30 mouse cellular contexts compared by ENCODE assay signal in genomic region chr6:124881821-124882220, GRCm38 (mm10). TPM values are rescaled to one million over a fixed set of nuclear protein-coding genes. Genes with fewer than 3 reads are reported as not detected.
DNase-seq lines count a peak whose midpoint lies in the region; ATAC-seq and TF ChIP-seq lines count a peak whose summit lies in the region.
"Had no signal": no experiment of that assay in that cellular context is flagged by ENCODE, and none has a peak within 500 bp of the region (broad histone marks: within the 10 kb centered on the region; RNA-seq: fewer than 3 reads in every experiment).

No protein-coding gene starts in this region.

- WGBS in kidney, adult 2 months: 77% methylated on average over 9 of the region's 9 CpGs
- 92% methylated on average over 9 of the region's 9 CpGs for WGBS in kidney, embryonic 14.5 days
- 48% methylated on average over 9 of the region's 9 CpGs for WGBS in liver, adult 2 months
- 76% methylated on average over 9 of the region's 9 CpGs for WGBS in liver, embryonic 12.5 days (ENCODE audit: insufficient replicate concordance)
- 97% methylated on average over 9 of the region's 9 CpGs for WGBS in thymus, adult 2 months

- no peak overlapping the region for H3K9ac ChIP-seq in kidney, embryonic 14.5 days (ENCODE audit: low read depth, low read length)
- peak overlapping the region; percentile 40 for H3K9ac ChIP-seq in liver, adult 2 months (ENCODE audit: low read depth, low read length)
- H3K9ac ChIP-seq in liver, embryonic 12.5 days: no peak overlapping the region
- H3K9ac ChIP-seq: embryonic facial prominence, embryonic 13.5 days; embryonic facial prominence, embryonic 15.5 days; forebrain, embryonic 12.5 days had no signal

- no peaks in the 10 kb centered on the region for H3K9me3 ChIP-seq in kidney, embryonic 14.5 days (ENCODE audit: control insufficient read depth, low read length)
- no peaks in the 10 kb centered on the region for H3K9me3 ChIP-seq in liver, embryonic 12.5 days (replicated peaks)
- H3K9me3 ChIP-seq: embryonic facial prominence, embryonic 13.5 days; embryonic facial prominence, embryonic 15.5 days; forebrain, embryonic 10.5 days; forebrain, embryonic 12.5 days; G1E had no signal

- ATAC-seq in kidney, embryonic 14.5 days (ENCODE audit: low FRiP score, low TSS enrichment): no peak
- ATAC-seq in liver, embryonic 12.5 days: no peak
- ATAC-seq: activated CD4-positive, CD25-positive, alpha-beta regulatory T cell, adult 4 months; CD4-positive, CD25-positive, alpha-beta regulatory T cell, adult 4 months; forebrain, embryonic 14.5 days; forebrain, embryonic 16.5 days; Patski had no signal

- H3K27ac ChIP-seq in kidney, adult 2 months (ENCODE audit: insufficient read depth, low read depth, low read length): no peak overlapping the region
- no peak overlapping the region for H3K27ac ChIP-seq in kidney, embryonic 14.5 days (ENCODE audit: low read depth, low read length)
- H3K27ac ChIP-seq in liver, adult 2 months (replicated peaks; ENCODE audit: insufficient read depth, low read depth, low read length): peak overlapping the region; percentile 83
- H3K27ac ChIP-seq in liver, embryonic 12.5 days: no peak overlapping the region
- peak overlapping the region; percentile 30; the same call in 1 of the 2 replicates for H3K27ac ChIP-seq in thymus, adult 2 months (ENCODE audit: control insufficient read depth, insufficient read depth, low read length)
- H3K27ac ChIP-seq: embryonic facial prominence, embryonic 13.5 days; embryonic facial prominence, embryonic 15.5 days; forebrain, embryonic 10.5 days; forebrain, embryonic 12.5 days had no signal

- no peaks in the 10 kb centered on the region for H3K27me3 ChIP-seq in kidney, adult 2 months (replicated peaks; ENCODE audit: control insufficient read depth, insufficient read depth, low read length)
- H3K27me3 ChIP-seq in kidney, embryonic 14.5 days (ENCODE audit: control insufficient read depth, insufficient read depth, low read length): 0 out of 2 replicates have a peak, but pooled peaks cover 3% of the 10 kb centered on the region
- no peaks in the 10 kb centered on the region for H3K27me3 ChIP-seq in liver, adult 2 months (ENCODE audit: control insufficient read depth, insufficient read depth, low read length)
- 0 out of 2 replicates have a peak, but pooled peaks cover 4% of the 10 kb centered on the region for H3K27me3 ChIP-seq in liver, embryonic 12.5 days (replicated peaks)
- no peaks in the 10 kb centered on the region for H3K27me3 ChIP-seq in thymus, adult 2 months (ENCODE audit: control insufficient read depth, insufficient read depth, low read length)
- H3K27me3 ChIP-seq: CH12.LX; embryonic facial prominence, embryonic 13.5 days; embryonic facial prominence, embryonic 15.5 days had no signal

- no peaks in the 10 kb centered on the region for H3K4me1 ChIP-seq in kidney, adult 2 months (ENCODE audit: control insufficient read depth, insufficient read depth, low read length)
- no peaks in the 10 kb centered on the region for H3K4me1 ChIP-seq in kidney, embryonic 14.5 days (ENCODE audit: control insufficient read depth, insufficient read depth, low read length)
- H3K4me1 ChIP-seq in liver, adult 2 months (ENCODE audit: control insufficient read depth, insufficient read depth, low read length): peaks cover 10% of the 10 kb centered on the region
- no peaks in the 10 kb centered on the region for H3K4me1 ChIP-seq in liver, embryonic 12.5 days
- peaks cover 41% of the 10 kb centered on the region for H3K4me1 ChIP-seq in thymus, adult 2 months (replicated peaks; ENCODE audit: control insufficient read depth, insufficient read depth, low read length)
- H3K4me1 ChIP-seq: embryonic facial prominence, embryonic 13.5 days; embryonic facial prominence, embryonic 15.5 days; forebrain, embryonic 10.5 days; forebrain, embryonic 12.5 days had no signal

- no peaks in the 10 kb centered on the region for H3K36me3 ChIP-seq in kidney, adult 2 months (ENCODE audit: control insufficient read depth, insufficient read depth, low read length)
- no peaks in the 10 kb centered on the region for H3K36me3 ChIP-seq in kidney, embryonic 14.5 days (ENCODE audit: control insufficient read depth, insufficient read depth, low read length)
- H3K36me3 ChIP-seq in liver, adult 2 months (ENCODE audit: control insufficient read depth, insufficient read depth, low read length): no peaks in the 10 kb centered on the region
- no peaks in the 10 kb centered on the region for H3K36me3 ChIP-seq in liver, embryonic 12.5 days
- H3K36me3 ChIP-seq in thymus, adult 2 months (ENCODE audit: control insufficient read depth, insufficient read depth, low read length): peaks cover 43% of the 10 kb centered on the region
- H3K36me3 ChIP-seq: embryonic facial prominence, embryonic 13.5 days; embryonic facial prominence, embryonic 15.5 days; forebrain, embryonic 10.5 days; forebrain, embryonic 12.5 days; G1E had no signal

- no peaks in the 10 kb centered on the region for H3K79me2 ChIP-seq in liver, adult 2 months (ENCODE audit: control insufficient read depth, insufficient read depth, low read length)

- TF ChIP-seq CTCF in kidney, adult 2 months (conservative IDR thresholded peaks at IDR 0.05; ENCODE audit: insufficient read depth, insufficient read length, low read depth, low read length): no peak
- no peak for TF ChIP-seq CTCF in liver, adult 2 months (IDR thresholded peaks at IDR 0.05; ENCODE audit: low read depth, low read length)
- TF ChIP-seq CTCF in thymus, adult 2 months (IDR thresholded peaks at IDR 0.05; ENCODE audit: borderline replicate concordance, control insufficient read depth, extremely low read depth, insufficient read depth, low read length, poor library complexity): no peak

- H3K4me3 ChIP-seq in kidney, adult 2 months (ENCODE audit: insufficient read depth, low read depth, low read length): no peak overlapping the region
- no peak overlapping the region for H3K4me3 ChIP-seq in kidney, embryonic 14.5 days (ENCODE audit: low read length)
- peak overlapping the region; percentile 12; the same call in 1 of the 2 replicates for H3K4me3 ChIP-seq in liver, adult 2 months (ENCODE audit: insufficient read depth, low read depth, low read length)
- no peak overlapping the region for H3K4me3 ChIP-seq in liver, embryonic 12.5 days
- peak overlapping the region; percentile 19 for H3K4me3 ChIP-seq in thymus, adult 2 months (ENCODE audit: control insufficient read depth, insufficient read depth, low read length)
- H3K4me3 ChIP-seq: embryonic facial prominence, embryonic 13.5 days; embryonic facial prominence, embryonic 15.5 days; erythroblast, embryonic 14.5 days; forebrain, embryonic 10.5 days; forebrain, embryonic 12.5 days had no signal

- no peak for TF ChIP-seq POLR2A in kidney, adult 2 months (IDR thresholded peaks at IDR 0.05; ENCODE audit: low read depth, low read length)
- no peak for TF ChIP-seq POLR2A in liver, adult 2 months (IDR thresholded peaks at IDR 0.05; ENCODE audit: extremely low read depth, insufficient read depth, low read length)
- TF ChIP-seq POLR2A in thymus, adult 2 months (IDR thresholded peaks at IDR 0.05; ENCODE audit: control insufficient read depth, extremely low read depth, insufficient read depth, low read length, poor library complexity): no peak

- peak; percentile 47 for DNase-seq in kidney, adult 2 months
- peak; percentile 95 for DNase-seq in liver, adult 2 months (ENCODE audit: extremely low read depth, low read depth, low spot score)
- no peak for DNase-seq in thymus, adult 2 months
- DNase-seq in thymus, postnatal 14 days: no peak
- DNase-seq: adrenal gland, adult 8-10 months; adrenal gland, postnatal 14 days; adrenal gland, postnatal 36 days; B cell, adult 2 months; cerebellum, adult 11 months; cerebellum, adult 18-20 months; cerebellum, adult 8-10 months; cerebellum, adult 9-11 months; cerebellum, postnatal 14 days; cerebellum, postnatal 36 days; embryo, embryonic 11 days had no signal

- no peak overlapping the region for H3K4me2 ChIP-seq in kidney, embryonic 14.5 days (replicated peaks; ENCODE audit: low read depth, low read length)
- no peak overlapping the region for H3K4me2 ChIP-seq in liver, embryonic 12.5 days
- H3K4me2 ChIP-seq: embryonic facial prominence, embryonic 13.5 days; embryonic facial prominence, embryonic 15.5 days; forebrain, embryonic 12.5 days had no signal

RNA-seq across cellular contexts. Expression of gene Cd4, which starts 6.2 kb away (rescaled TPM):
- 0.57 and 4.3 TPM in 2 replicates for polyA plus RNA-seq in kidney, adult 2 months (2012; rRNA removed)
- polyA plus RNA-seq in kidney, embryonic 14.5 days (2014; fragmentation: Nextera tagmentation; extraction: Ambion mirVana): 0.16 TPM in 1 of 2 replicates, not detected in the other
- 0.27 and 0.83 TPM in 2 replicates for total RNA-seq in liver, adult 2 months (2014; rRNA removed)
- polyA plus RNA-seq in liver, adult 2 months (2012; rRNA removed): 0.19 and 0.46 TPM in 2 replicates
- 0.05 and 0.07 TPM in 2 replicates for polyA plus RNA-seq in liver, embryonic 12.5 days (2016; fragmentation: Nextera tagmentation; extraction: Ambion mirVana)
- polyA plus RNA-seq in thymus, adult 2 months (2012; rRNA removed): 549 and 565 TPM in 2 replicates
- polyA plus RNA-seq: embryonic facial prominence, embryonic 11.5 days; erythroblast, embryonic 14.5 days; forebrain, embryonic 10.5 days; G1E; Patski had no signal

RNA-seq across cellular contexts. Expression of gene Gpr162, which starts 18.0 kb away (rescaled TPM):
- polyA plus RNA-seq in kidney, adult 2 months (2012; rRNA removed): 4.0 and 5.6 TPM in 2 replicates
- polyA plus RNA-seq in kidney, embryonic 14.5 days (2014; fragmentation: Nextera tagmentation; extraction: Ambion mirVana): 0.55 and 1.1 TPM in 2 replicates
- 0.09 and 0.27 TPM in 2 replicates for total RNA-seq in liver, adult 2 months (2014; rRNA removed)
- polyA plus RNA-seq in liver, adult 2 months (2012; rRNA removed): 0.42 and 0.44 TPM in 2 replicates
- polyA plus RNA-seq in liver, embryonic 12.5 days (2016; fragmentation: Nextera tagmentation; extraction: Ambion mirVana): 0.08 and 0.17 TPM in 2 replicates
- 136 and 138 TPM in 2 replicates for polyA plus RNA-seq in thymus, adult 2 months (2012; rRNA removed)
- polyA plus RNA-seq: CD4-positive, CD25-positive, alpha-beta regulatory T cell, adult 4 months; G1E had no signal

RNA-seq across cellular contexts. Expression of gene P3h3, which starts 24.3 kb away (rescaled TPM):
- polyA plus RNA-seq in kidney, adult 2 months (2012; rRNA removed): 15.8 and 19.1 TPM in 2 replicates
- polyA plus RNA-seq in kidney, embryonic 14.5 days (2014; fragmentation: Nextera tagmentation; extraction: Ambion mirVana): 25.8 and 29.5 TPM in 2 replicates
- total RNA-seq in liver, adult 2 months (2014; rRNA removed): 2.1 and 2.5 TPM in 2 replicates
- polyA plus RNA-seq in liver, adult 2 months (2012; rRNA removed): 2.5 and 3.0 TPM in 2 replicates
- 5.0 and 5.5 TPM in 2 replicates for polyA plus RNA-seq in liver, embryonic 12.5 days (2016; fragmentation: Nextera tagmentation; extraction: Ambion mirVana)
- 20.1 and 26.8 TPM in 2 replicates for polyA plus RNA-seq in thymus, adult 2 months (2012; rRNA removed)
- total RNA-seq: G1E had no signal
- polyA plus RNA-seq: activated CD4-positive, CD25-positive, alpha-beta regulatory T cell, adult 4 months; erythroblast, embryonic 14.5 days; G1E had no signal

RNA-seq across cellular contexts. Expression of gene Lag3, which starts 29.7 kb away (rescaled TPM):
- 0.80 and 1.5 TPM in 2 replicates for polyA plus RNA-seq in kidney, adult 2 months (2012; rRNA removed)
- polyA plus RNA-seq in kidney, embryonic 14.5 days (2014; fragmentation: Nextera tagmentation; extraction: Ambion mirVana): 1.6 and 1.7 TPM in 2 replicates
- total RNA-seq in liver, adult 2 months (2014; rRNA removed): 0.09 and 0.13 TPM in 2 replicates
- 0.39 and 0.67 TPM in 2 replicates for polyA plus RNA-seq in liver, adult 2 months (2012; rRNA removed)
- polyA plus RNA-seq in liver, embryonic 12.5 days (2016; fragmentation: Nextera tagmentation; extraction: Ambion mirVana): 0.32 and 0.33 TPM in 2 replicates
- polyA plus RNA-seq in thymus, adult 2 months (2012; rRNA removed): 27.7 and 30.1 TPM in 2 replicates
- polyA plus RNA-seq: erythroblast, embryonic 14.5 days; G1E had no signal

RNA-seq across cellular contexts. Expression of gene Ptms, which starts 38.1 kb away (rescaled TPM):
- polyA plus RNA-seq in kidney, adult 2 months (2012; rRNA removed): 1,732 and 2,839 TPM in 2 replicates
- 219 and 295 TPM in 2 replicates for polyA plus RNA-seq in kidney, embryonic 14.5 days (2014; fragmentation: Nextera tagmentation; extraction: Ambion mirVana)
- total RNA-seq in liver, adult 2 months (2014; rRNA removed): 80.7 and 101 TPM in 2 replicates
- 2,256 and 3,281 TPM in 2 replicates for polyA plus RNA-seq in liver, adult 2 months (2012; rRNA removed)
- 64.5 and 66.7 TPM in 2 replicates for polyA plus RNA-seq in liver, embryonic 12.5 days (2016; fragmentation: Nextera tagmentation; extraction: Ambion mirVana)
- 1,595 and 1,797 TPM in 2 replicates for polyA plus RNA-seq in thymus, adult 2 months (2012; rRNA removed)

Comparison
In these comparisons a context has a peak if more than half of its experiments do, and no peak if none do; other contexts are left out.
1. H3K27ac ChIP-seq: peak in liver, adult 2 months (single experiment) and thymus, adult 2 months (single experiment); none in kidney, adult 2 months (single experiment), kidney, embryonic 14.5 days (single experiment) and liver, embryonic 12.5 days (single experiment).
2. H3K4me3 ChIP-seq: peak in liver, adult 2 months (single experiment) and thymus, adult 2 months (single experiment); none in kidney, adult 2 months (single experiment), kidney, embryonic 14.5 days (single experiment) and liver, embryonic 12.5 days (single experiment).
3. DNase-seq: peak in kidney, adult 2 months (single experiment) and liver, adult 2 months (single experiment); none in thymus, adult 2 months (single experiment) and thymus, postnatal 14 days (single experiment).
4. RNA of gene Cd4, which starts 6.2 kb away (polyA plus RNA-seq): 549 to 565 TPM in thymus, adult 2 months; 0.57 to 4.3 TPM in kidney, adult 2 months, 0.19 to 0.46 TPM in liver, adult 2 months, 0.05 to 0.07 TPM in liver, embryonic 12.5 days and 0.16 TPM in kidney, embryonic 14.5 days; every median in the first group is over 100 times any median in the second.
5. RNA of gene Gpr162, which starts 18.0 kb away (polyA plus RNA-seq): 136 to 138 TPM in thymus, adult 2 months; 4.0 to 5.6 TPM in kidney, adult 2 months, 0.55 to 1.1 TPM in kidney, embryonic 14.5 days, 0.42 to 0.44 TPM in liver, adult 2 months and 0.08 to 0.17 TPM in liver, embryonic 12.5 days; every median in the first group is over 10 times any median in the second.